Mouse (Mus musculus): ENCODE results near the gene Ace3.

GRCm38 (mm10) chr11:106046584-106046983 lies 52.1 kb downstream of the Ace3 start:
- TF ChIP-seq MAX (IDR thresholded peaks at IDR 0.05; ENCODE audit: low read depth) (no peak), USF1 (IDR thresholded peaks at IDR 0.05; ENCODE audit: low read depth) (no peak), POLR2A (IDR thresholded peaks at IDR 0.05; ENCODE audit: insufficient read length, low read depth) (no peak)
